Mouse (Mus musculus): ENCODE measurements around the gene Taz. TPM values are rescaled to one million over a fixed set of nuclear protein-coding genes. Genes with fewer than 3 reads are reported as not detected.

The Taz gene
- 69.3 and 71.1 TPM in 2 replicates for total RNA-seq (2014; rRNA removed; ENCODE audit: low replicate concordance)
- polyA plus RNA-seq (2015; fragmentation: Nextera tagmentation; extraction: Ambion mirVana) = 60.9 and 69.7 TPM in 2 replicates

GRCm38 (mm10) chrX:74281732-74282394 lies at the start of gene Taz, which contains the start of gene Dnase1l1:
Gene Taz (plus strand): TSS chrX:74281912.
Gene Dnase1l1 (minus strand): TSS chrX:74282337.
- H3K4me1 ChIP-seq (ENCODE audit: control insufficient read depth, insufficient read depth) = 0 out of 2 replicates have a peak, but pooled peaks cover 3% of the 10 kb centered on the region
- DNase-seq (ENCODE audit: low spot score) = peak; percentile 71
- H3K36me3 ChIP-seq (replicated peaks; ENCODE audit: control insufficient read depth, insufficient read depth, low read length) = no peaks in the 10 kb centered on the region
- TF ChIP-seq CTCF (IDR thresholded peaks at IDR 0.05; ENCODE audit: low read depth) (no peak), EP300 (IDR thresholded peaks at IDR 0.05; ENCODE audit: low read depth) (no peak)
- peak within 1 kb of the TSS; percentile 66 for H3K4me3 ChIP-seq (ENCODE audit: low read depth, low read length)
- 16% methylated on average over 16 of the region's 16 CpGs for WGBS
- H3K9me3 ChIP-seq (replicated peaks; ENCODE audit: control insufficient read depth, low read length) = no peaks in the 10 kb centered on the region
- ATAC-seq (ENCODE audit: insufficient read depth, low read depth) = peak; percentile 84
- peak within 1 kb of the TSS; percentile 69 for H3K4me2 ChIP-seq (ENCODE audit: low read depth, low read length)
- H3K27me3 ChIP-seq (ENCODE audit: control insufficient read depth, insufficient read depth, low read length) = no peaks in the 10 kb centered on the region
- peak within 1 kb of the TSS; percentile 95 for H3K27ac ChIP-seq (ENCODE audit: low read depth)
- H3K9ac ChIP-seq (replicated peaks; ENCODE audit: low read depth, low read length) = peak within 1 kb of the TSS; percentile 70

GRCm38 (mm10) chrX:74233196-74233595 lies 48.5 kb upstream of the Taz start:
- H3K4me3 ChIP-seq (ENCODE audit: low read depth, low read length) = no peak overlapping the region
- no peaks in the 10 kb centered on the region for H3K4me1 ChIP-seq (ENCODE audit: control insufficient read depth, insufficient read depth)
- ATAC-seq (ENCODE audit: insufficient read depth, low read depth) (no peak), DNase-seq (ENCODE audit: low spot score) (no peak)
- no peak overlapping the region for H3K9ac ChIP-seq (replicated peaks; ENCODE audit: low read depth, low read length)
- H3K27me3 ChIP-seq (ENCODE audit: control insufficient read depth, insufficient read depth, low read length) = no peaks in the 10 kb centered on the region
- no peak overlapping the region for H3K4me2 ChIP-seq (ENCODE audit: low read depth, low read length)
- peaks cover 94% of the 10 kb centered on the region for H3K36me3 ChIP-seq (replicated peaks; ENCODE audit: control insufficient read depth, insufficient read depth, low read length)
- H3K27ac ChIP-seq (ENCODE audit: low read depth) = no peak overlapping the region
- TF ChIP-seq EP300 (IDR thresholded peaks at IDR 0.05; ENCODE audit: low read depth) (no peak), CTCF (IDR thresholded peaks at IDR 0.05; ENCODE audit: low read depth) (no peak)
- no peaks in the 10 kb centered on the region for H3K9me3 ChIP-seq (replicated peaks; ENCODE audit: control insufficient read depth, low read length)
- 83% methylated on average over 5 of the region's 5 CpGs for WGBS

- 81% methylated on average over 4 of the region's 4 CpGs for WGBS
- no peak for ATAC-seq (ENCODE audit: insufficient read depth, low read depth)
- no peak overlapping the region for H3K9ac ChIP-seq (replicated peaks; ENCODE audit: low read depth, low read length)
- H3K36me3 ChIP-seq (replicated peaks; ENCODE audit: control insufficient read depth, insufficient read depth, low read length) = peaks cover 71% of the 10 kb centered on the region
- H3K4me3 ChIP-seq (ENCODE audit: low read depth, low read length) = no peak overlapping the region
- no peaks in the 10 kb centered on the region for H3K9me3 ChIP-seq (replicated peaks; ENCODE audit: control insufficient read depth, low read length)
- H3K27me3 ChIP-seq (ENCODE audit: control insufficient read depth, insufficient read depth, low read length) = no peaks in the 10 kb centered on the region
- no peak overlapping the region for H3K27ac ChIP-seq (ENCODE audit: low read depth)
- 0 out of 2 replicates have a peak, but pooled peaks cover 7% of the 10 kb centered on the region for H3K4me1 ChIP-seq (ENCODE audit: control insufficient read depth, insufficient read depth)
- TF ChIP-seq EP300 (IDR thresholded peaks at IDR 0.05; ENCODE audit: low read depth) = no peak
- TF ChIP-seq CTCF (IDR thresholded peaks at IDR 0.05; ENCODE audit: low read depth) = no peak
- no peak overlapping the region for H3K4me2 ChIP-seq (ENCODE audit: low read depth, low read length)
- DNase-seq (ENCODE audit: low spot score) = no peak
Observed at GRCm38 (mm10) chrX:74240332-74240731, 41.4 kb upstream of the Taz start.

GRCm38 (mm10) chrX:74243396-74243795 lies 38.3 kb upstream of the Taz start:
- peak overlapping the region; percentile 96 for H3K27ac ChIP-seq (ENCODE audit: low read depth)
- no peak for DNase-seq (ENCODE audit: low spot score)

GRCm38 (mm10) chrX:74243807-74244206 lies 37.9 kb upstream of the Taz start:
- Histone ChIP-seq H3K27me3 (ENCODE audit: control insufficient read depth, insufficient read depth, low read length) (no peaks in the 10 kb centered on the region), H3K4me1 (ENCODE audit: control insufficient read depth, insufficient read depth) (0 out of 2 replicates have a peak, but pooled peaks cover 7% of the 10 kb centered on the region), H3K36me3 (replicated peaks; ENCODE audit: control insufficient read depth, insufficient read depth, low read length) (peaks cover 41% of the 10 kb centered on the region), H3K4me2 (ENCODE audit: low read depth, low read length) (peak overlapping the region; percentile 67), H3K9ac (replicated peaks; ENCODE audit: low read depth, low read length) (peak overlapping the region; percentile 33; the same call in 1 of the 2 replicates), H3K27ac (ENCODE audit: low read depth) (peak overlapping the region; percentile 96), H3K4me3 (ENCODE audit: low read depth, low read length) (peak overlapping the region; percentile 57), H3K9me3 (replicated peaks; ENCODE audit: control insufficient read depth, low read length) (no peaks in the 10 kb centered on the region)
- WGBS = 49% methylated on average over 3 of the region's 3 CpGs
- no peak for DNase-seq (ENCODE audit: low spot score)
- ATAC-seq (ENCODE audit: insufficient read depth, low read depth) = no peak
- TF ChIP-seq EP300 (IDR thresholded peaks at IDR 0.05; ENCODE audit: low read depth) (no peak), CTCF (IDR thresholded peaks at IDR 0.05; ENCODE audit: low read depth) (no peak)

More at GRCm38 (mm10) chrX:74243396-74243795, 38.3 kb upstream of the Taz start:
- Histone ChIP-seq H3K27me3 (ENCODE audit: control insufficient read depth, insufficient read depth, low read length) (no peaks in the 10 kb centered on the region), H3K4me2 (ENCODE audit: low read depth, low read length) (peak overlapping the region; percentile 67), H3K4me1 (ENCODE audit: control insufficient read depth, insufficient read depth) (0 out of 2 replicates have a peak, but pooled peaks cover 7% of the 10 kb centered on the region), H3K9ac (replicated peaks; ENCODE audit: low read depth, low read length) (no peak overlapping the region), H3K36me3 (replicated peaks; ENCODE audit: control insufficient read depth, insufficient read depth, low read length) (peaks cover 46% of the 10 kb centered on the region), H3K4me3 (ENCODE audit: low read depth, low read length) (peak overlapping the region; percentile 57), H3K9me3 (replicated peaks; ENCODE audit: control insufficient read depth, low read length) (no peaks in the 10 kb centered on the region)
- ATAC-seq (ENCODE audit: insufficient read depth, low read depth) = no peak
- 57% methylated on average over 2 of the region's 2 CpGs for WGBS
- no peak for TF ChIP-seq EP300 (IDR thresholded peaks at IDR 0.05; ENCODE audit: low read depth)
- no peak for TF ChIP-seq CTCF (IDR thresholded peaks at IDR 0.05; ENCODE audit: low read depth)

Data from heart, postnatal 0 days (tissue).